Mouse (Mus musculus): Measurements from ENCODE around the gene Skil. TPM values are rescaled to one million over a fixed set of nuclear protein-coding genes. Genes with fewer than 3 reads are reported as not detected.

Skil gene
- polyA plus RNA-seq (2015; fragmentation: Nextera tagmentation; extraction: Ambion mirVana), result 17.0 and 22.8 TPM in 2 replicates

DNA sequence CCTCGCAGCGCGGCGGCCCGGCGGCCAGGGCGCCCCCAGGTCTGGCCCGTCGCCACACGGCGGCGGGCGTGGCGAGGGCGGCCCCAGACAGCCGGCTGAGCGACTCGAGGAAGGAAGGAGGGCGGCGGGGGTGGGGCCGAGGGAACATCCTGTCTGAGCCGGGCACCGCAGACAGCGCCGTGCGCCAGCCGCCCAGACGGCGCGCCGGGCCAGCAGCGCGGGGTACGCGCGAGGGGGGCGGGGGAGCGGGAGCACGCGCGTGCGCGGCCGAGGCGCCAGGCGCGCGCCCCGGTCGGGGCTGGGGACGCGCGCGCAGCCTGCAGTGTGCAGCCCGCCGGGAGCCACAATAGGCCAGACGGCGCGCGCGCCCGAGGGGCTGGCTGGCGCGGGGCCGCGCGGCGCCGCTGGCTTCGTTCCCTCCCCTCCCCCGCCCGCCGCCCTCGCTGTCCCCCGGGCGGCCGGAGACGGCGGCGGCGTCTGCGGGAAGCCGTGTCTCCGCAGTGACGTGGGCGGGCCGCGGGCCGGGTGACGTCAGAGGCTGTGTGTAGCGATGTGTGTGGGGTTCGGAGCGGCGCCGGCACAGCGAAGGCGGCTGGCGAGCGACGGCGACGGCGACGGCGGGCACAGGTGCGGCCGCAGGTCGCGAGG is at the start of gene Skil:
Gene Skil, plus strand, starts transcription at position 528 of the 648 bp plus-strand sequence.

GRCm38 (mm10) chr3:31149706-31150105 is 54.8 kb downstream of the Skil start, which contains the start of gene Cldn11:
TSS of gene Cldn11 (plus strand) at chr3:31149920.

Other genes with a start within 250 kb of the Skil start
- gene Gpr160, start 239.1 kb upstream of the Skil start, polyA plus RNA-seq (2015; fragmentation: Nextera tagmentation; extraction: Ambion mirVana), result 13.7 TPM in 2 replicates
- 6.3 and 6.9 TPM in 2 replicates for gene Phc3, start 125.6 kb upstream of the Skil start, polyA plus RNA-seq (2015; fragmentation: Nextera tagmentation; extraction: Ambion mirVana)
- 34.4 and 46.7 TPM in 2 replicates for gene Prkci, start 99.3 kb upstream of the Skil start, polyA plus RNA-seq (2015; fragmentation: Nextera tagmentation; extraction: Ambion mirVana)
- 1.0 and 1.2 TPM in 2 replicates for gene Cldn11, start 54.9 kb downstream of the Skil start, polyA plus RNA-seq (2015; fragmentation: Nextera tagmentation; extraction: Ambion mirVana)
- gene Slc7a14, start 215.3 kb downstream of the Skil start, polyA plus RNA-seq (2015; fragmentation: Nextera tagmentation; extraction: Ambion mirVana), result 0.02 and 0.04 TPM in 2 replicates